Mouse (Mus musculus) ovary, adult 18-20 months (tissue): ENCODE results near the gene Ccdc188.
"Not testable (repeated sequence)": the region's sequence is repeated elsewhere in the genome, so short reads cannot be mapped to it uniquely, and the experiment has no call there.

Experiments used
- DNase-seq: peaks from one replicate; pipeline ENCODE4 v3.0.0; 2022; ENCODE audit warnings: low spot score, mixed read lengths

The Ccdc188 gene

GRCm38 (mm10) chr16:18217579-18217978 lies at the start of gene Ccdc188:
TSS of gene Ccdc188 (plus strand) at chr16:18217879.
- DNase-seq, result no peak

DNA sequence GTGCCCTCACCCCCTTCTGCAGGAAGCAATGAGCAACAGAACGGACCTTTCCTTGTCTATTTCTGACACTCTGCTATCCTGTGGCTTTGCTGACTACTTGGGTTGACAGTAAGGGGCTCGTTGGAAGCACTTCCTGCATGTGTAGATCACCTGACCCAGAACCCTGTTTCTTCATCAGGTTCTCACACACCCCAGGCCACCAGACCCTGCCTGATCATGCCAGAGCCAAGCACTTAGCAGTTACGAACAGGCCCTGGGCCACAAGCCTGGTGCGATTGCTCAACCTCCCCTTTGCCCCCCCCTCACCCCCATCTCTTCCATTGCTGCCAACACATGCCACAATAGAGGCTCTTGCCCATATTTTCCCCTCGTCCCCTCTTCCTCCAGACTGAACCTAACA lies 48.5 kb upstream of the Ccdc188 start:
- no peak for DNase-seq

- DNase-seq, result no peak
Observed at GRCm38 (mm10) chr16:18169776-18170175, 47.9 kb upstream of the Ccdc188 start.

GRCm38 (mm10) chr16:18172266-18172855 lies 45.3 kb upstream of the Ccdc188 start:
- DNase-seq, result peak; percentile 24

DNA sequence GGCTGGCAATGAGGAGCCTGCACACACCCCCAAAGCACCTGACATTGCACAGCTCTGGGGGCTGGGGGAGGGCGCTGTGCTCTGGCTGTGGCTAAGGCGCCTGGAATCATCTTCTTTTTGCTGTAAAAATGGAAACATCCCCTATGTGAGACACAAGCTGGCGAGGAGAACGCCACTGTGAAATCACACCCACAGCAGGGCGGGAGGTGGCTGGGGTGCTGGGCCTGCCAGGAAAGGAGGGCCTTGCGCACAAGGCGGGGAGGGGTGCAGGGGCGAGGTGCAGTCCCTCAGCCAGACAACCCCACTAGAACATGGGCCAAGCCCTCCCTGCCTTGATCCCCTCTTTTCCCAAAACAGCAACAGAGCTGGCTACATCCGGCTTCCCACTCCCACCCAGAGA lies 44.4 kb upstream of the Ccdc188 start:
- DNase-seq, result no peak

DNA sequence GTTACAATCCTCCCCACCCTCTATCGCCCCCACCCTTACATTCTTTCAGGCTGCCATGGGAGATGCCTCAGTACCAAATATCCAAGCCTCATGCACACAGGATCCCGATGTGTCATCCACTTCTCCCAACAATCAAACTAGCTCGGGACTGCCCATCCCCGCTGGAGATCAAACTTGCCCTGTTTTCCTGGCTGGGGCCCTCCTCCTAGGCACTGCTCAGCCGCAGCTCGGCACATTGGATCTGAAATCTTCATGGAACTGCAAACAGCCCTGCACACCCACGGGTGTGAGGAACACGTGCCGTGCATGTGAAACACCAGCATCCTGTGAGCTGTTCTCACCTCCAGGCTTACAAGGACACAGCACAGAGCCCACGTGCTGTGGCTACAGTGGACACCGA lies 43.9 kb upstream of the Ccdc188 start:
- no peak for DNase-seq

GRCm38 (mm10) chr16:18175817-18176541 lies 41.7 kb upstream of the Ccdc188 start:
- no peak for DNase-seq

- no peak for DNase-seq
Observed at GRCm38 (mm10) chr16:18176758-18177157, 40.9 kb upstream of the Ccdc188 start.

DNA sequence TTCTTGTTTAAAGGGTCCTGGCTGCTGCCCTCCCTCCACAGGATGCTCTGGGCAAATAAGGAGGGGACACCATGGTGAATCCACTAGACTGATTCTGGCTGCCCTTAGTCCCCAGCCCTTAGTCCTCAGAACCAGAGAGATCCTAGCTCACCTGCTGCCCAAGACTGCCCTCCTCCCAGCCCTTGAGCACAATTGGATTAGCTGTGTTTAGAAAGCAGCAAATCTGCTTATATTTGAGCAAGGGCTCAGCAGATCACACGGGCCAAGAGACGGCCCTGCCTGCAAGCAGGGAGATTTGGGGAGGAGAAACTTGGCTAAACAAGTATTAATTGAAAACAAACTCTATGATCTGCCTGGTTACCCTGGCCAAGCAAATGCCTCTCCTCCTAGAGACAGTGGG lies 38.1 kb upstream of the Ccdc188 start:
- DNase-seq, result no peak

GRCm38 (mm10) chr16:18181398-18181797 lies 36.3 kb upstream of the Ccdc188 start:
- DNase-seq, result no peak

DNA sequence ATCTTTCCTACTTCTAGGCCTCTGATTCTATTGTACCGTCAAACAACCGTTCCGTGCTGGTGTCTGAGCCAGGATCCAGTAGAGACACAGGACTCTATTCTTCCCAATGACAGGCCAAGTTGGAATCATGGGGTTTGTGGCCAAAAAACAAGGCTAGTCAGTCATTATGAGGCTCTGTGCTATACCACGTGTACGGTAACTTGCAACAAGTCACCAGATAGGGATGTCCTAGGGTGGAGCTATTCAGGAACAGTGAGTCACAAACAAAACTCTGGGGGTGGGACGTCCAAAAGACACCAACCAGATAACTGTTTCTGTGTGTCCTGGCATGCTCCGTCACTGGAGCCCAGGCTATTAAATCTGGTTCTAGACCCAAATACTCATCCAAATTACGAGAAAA lies 34.9 kb upstream of the Ccdc188 start:
- DNase-seq, result no peak

DNA sequence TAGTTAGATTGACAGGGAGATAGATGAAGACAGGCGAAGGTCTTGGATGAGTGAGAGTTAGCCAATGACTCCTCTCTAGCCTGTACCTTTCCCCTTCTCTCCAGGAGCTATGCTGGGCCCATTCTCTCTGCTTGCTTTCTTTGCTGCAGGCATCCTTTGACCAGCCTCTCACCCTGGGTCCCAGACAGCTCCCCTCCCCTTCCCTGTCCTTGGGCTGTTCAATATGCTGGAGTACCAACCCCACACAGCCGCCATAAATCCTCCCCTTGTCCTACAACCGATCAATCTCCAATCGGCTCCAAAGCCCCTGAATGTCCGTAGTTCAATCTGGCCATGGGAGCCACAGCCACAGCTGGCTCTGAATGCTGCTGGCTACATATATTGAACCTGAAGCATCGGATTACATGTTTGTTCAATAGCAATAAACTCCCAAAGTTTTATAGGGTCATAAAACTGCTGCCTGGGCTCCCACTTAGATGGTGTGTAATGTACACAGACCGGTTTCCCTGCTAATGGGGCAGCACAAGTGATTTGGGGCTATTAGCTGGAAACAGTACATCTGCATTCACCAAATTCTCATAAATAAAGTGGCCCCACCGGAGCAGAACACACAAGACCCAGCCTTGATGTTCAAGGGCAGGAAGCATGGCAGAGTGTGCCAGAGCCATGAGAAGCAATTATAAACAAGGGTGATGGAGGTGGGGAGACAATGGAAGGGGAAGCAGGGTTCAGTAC lies 31.8 kb upstream of the Ccdc188 start:
- no peak for DNase-seq

DNA sequence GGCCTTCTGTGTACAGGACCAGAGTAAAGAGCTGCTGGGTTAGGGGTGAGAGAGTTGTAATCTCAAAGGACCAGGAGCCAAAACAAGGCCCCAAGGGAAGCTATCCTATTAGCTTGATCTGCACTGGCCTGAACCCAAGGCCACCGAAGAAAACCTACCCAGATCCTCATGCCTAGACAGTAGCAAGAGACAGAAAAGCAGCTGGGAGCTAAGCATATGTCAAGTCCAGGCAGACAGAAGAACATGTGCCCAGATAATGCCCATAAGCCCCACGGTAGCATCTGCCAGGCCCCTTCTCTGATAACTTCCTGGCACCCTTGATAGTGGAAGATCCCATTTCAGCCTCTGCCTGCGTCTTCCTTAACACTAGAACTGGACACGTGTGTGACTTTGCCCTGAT lies 30.9 kb upstream of the Ccdc188 start:
- no peak for DNase-seq

DNA sequence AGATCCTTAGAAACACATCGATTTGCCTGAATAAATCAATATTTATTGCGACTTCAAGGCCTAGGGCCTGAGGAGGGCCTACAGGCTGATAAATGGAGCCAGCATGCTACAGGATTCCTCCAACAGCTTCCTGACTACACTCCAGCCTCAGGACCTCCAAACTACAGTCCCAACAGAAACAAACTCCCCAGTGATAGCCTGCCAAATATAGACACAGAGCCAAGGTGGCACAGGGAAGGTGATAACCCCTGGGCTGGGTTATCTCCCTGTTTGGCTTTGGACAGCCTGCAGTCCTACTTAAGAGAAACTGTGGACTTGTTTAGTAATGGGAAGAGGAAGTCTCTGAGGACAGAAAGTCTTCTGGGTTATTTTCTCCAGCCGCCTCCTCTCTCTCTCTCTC lies 30.5 kb upstream of the Ccdc188 start:
- no peak for DNase-seq

DNA sequence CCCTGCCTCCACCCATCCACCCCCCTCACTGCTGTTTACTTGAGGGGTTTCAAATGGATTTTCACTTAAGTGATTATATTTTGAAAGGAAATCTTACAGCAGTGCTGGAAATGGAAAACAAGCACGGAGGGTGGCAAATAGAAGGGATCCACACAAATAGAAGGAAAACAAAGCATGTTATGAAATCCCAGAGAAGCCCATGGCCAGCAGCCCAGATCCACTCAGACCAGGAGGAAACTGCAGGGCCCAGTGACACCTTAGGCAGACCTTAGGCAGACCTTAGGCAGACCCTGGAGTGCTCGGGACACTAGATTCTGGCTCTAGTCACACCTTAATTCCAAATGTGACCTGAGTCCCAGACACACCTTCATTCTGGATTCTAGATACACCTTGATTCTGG lies 26.7 kb upstream of the Ccdc188 start:
- DNase-seq, result no peak

DNA sequence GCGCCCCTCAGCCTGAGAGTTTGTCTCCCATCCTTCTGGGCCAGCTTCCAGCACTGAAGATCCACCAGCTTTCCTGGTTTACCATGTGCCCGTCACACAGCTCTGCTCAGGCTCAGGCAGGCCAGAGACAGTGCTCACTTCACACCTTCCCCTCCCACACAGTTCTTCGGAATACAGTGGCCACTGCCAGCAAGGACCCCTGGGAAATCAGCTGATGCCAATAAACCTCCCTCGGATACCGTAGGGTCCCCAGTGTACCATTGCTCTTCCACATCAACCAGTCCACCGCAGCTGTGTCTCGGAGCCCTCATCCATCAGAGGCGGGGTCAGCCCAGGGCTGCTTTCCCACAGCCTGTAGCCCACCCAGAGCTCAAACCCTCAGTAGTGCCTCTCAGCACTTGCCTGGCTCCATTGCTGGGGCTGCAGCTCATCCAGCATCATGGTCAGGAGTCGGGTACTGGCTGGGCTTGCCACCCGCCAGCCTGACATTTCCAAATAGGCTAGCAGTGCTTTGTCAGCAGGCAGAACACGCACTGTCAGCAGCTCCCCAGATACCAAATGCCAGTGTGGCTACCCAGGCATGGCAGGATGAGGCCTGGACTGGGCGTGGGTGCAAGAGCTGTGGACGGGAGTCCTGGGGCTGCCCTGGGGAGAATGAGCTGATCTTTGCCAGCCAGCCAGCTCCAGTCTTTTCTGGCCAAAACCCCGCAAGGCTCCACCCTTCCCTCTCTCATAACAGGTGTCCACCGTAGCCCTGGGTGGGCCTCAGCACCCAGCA lies 23.3 kb upstream of the Ccdc188 start:
- no peak for DNase-seq

DNA sequence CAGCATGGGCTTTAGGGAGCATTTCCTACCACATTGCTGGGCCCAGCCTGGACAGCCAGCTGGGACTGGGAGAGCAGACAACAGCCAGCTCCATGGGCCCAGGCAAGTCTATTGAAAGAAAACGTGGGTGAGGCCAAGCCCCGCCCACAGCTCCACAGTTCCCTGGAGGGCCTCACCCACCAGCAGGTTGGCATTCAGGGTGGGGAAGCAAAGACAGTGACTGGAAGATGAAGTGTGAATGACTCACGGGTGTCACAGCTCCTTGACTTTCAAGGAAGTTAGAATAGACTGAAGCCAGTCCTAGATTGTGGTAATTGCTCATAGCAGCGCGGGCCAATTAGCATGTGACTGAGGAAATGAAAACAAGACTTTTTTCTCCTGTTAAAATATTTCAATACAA lies 22.6 kb upstream of the Ccdc188 start:
- no peak for DNase-seq

DNA sequence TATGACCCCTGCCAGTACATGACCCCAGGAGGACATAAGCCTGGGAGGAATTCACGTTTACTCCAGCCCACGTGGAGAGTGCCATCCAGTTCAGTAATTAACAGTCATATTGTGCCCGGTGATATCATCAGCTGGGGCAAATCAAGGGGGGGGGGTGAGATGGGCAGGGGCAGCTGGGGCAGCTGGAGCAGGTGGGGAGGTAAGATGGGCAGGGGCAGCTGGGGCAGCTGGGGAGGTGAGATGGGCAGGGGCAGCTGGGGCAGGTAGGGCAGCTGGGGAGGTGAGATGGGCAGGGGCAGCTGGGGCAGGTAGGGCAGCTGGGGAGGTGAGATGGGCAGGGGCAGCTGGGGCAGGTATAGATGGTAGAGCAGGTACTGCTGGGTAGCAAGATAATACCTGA lies 22.1 kb upstream of the Ccdc188 start:
- DNase-seq, result not testable (repeated sequence)

DNA sequence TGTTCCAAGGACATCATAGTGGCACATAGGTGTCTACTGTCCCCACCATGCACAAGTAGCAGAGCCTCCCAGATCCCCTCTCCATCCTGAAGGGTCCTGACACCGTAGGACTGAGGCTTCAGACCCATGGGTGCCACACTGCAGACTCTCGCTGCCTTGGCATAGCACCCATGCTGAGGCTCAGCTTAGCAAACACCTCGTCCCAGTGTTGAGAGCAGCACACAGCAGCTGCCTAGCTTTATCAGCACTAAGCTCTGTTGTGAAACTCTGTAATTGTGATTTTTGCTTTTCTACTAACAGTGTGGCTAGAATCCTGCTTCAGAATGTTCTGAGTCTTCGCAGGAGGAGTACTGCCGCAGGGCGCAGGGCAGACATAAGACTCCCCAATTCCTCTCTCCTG lies 19.8 kb upstream of the Ccdc188 start:
- no peak for DNase-seq

- DNase-seq, result no peak
Observed at GRCm38 (mm10) chr16:18198365-18199098, 19.1 kb upstream of the Ccdc188 start.

DNA sequence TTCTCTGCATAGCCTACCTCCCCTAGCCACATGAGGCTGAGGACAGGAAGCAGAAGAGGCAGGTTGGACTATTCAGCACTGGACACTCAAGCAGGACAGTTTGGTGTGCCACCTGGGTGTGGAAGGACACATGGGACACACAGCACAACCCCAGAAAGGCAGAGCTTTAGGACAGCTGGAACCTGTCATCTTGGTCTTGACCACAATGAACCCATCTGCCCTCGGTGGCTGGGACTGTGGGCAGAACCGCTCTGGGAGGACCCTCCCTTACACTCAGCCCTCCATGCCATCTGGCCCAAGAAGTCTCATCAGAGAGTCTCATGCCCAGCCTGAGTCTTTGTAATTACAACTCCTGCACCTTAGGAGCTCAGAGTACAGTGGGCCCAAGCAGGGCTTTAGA lies 17.6 kb upstream of the Ccdc188 start:
- no peak for DNase-seq

- no peak for DNase-seq
Observed at GRCm38 (mm10) chr16:18201620-18202019, 16.1 kb upstream of the Ccdc188 start.
